Mouse (Mus musculus): ENCODE measurements around the gene Htr6. TPM values are rescaled to one million over a fixed set of nuclear protein-coding genes. Genes with fewer than 3 reads are reported as not detected.

The Htr6 gene
- polyA plus RNA-seq (2017; shearing (Covaris generic)), result not detected

DNA sequence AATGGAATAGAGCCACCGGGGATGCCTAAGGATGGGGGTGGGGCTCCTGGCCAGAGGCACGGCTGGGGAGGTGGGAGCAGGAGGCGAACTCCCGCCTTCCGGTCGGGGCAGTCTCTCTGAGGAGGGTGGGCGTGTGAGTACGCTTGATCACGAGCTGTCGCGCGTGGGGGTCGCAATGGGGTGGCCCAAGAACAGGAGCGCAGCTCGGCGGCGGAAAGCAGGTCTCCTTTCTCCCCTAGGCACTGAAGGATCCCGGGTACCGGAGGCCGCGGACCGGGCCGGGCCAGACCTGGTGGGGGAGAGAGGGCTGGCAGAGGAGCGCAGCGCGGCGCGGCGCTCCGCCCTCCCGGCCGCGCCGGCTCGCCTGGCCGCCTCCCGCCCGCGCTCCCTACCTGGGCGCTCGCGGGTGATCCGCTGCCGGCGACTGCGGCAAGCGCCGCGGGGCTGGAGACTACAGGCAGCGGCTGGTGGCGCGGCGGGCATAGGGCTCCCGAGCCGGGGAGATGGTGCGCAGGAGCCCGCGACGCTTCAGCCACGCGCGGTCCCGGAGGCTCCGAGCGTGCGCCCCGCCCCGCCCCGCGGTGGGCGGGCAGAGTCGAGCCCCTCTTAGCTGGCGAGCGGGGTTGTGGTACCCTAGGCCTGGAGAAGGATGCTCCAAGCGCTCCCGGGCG lies at the start of gene Htr6:
Gene Htr6, minus strand, starts transcription at position 530 of the 671 bp plus-strand sequence.

DNA sequence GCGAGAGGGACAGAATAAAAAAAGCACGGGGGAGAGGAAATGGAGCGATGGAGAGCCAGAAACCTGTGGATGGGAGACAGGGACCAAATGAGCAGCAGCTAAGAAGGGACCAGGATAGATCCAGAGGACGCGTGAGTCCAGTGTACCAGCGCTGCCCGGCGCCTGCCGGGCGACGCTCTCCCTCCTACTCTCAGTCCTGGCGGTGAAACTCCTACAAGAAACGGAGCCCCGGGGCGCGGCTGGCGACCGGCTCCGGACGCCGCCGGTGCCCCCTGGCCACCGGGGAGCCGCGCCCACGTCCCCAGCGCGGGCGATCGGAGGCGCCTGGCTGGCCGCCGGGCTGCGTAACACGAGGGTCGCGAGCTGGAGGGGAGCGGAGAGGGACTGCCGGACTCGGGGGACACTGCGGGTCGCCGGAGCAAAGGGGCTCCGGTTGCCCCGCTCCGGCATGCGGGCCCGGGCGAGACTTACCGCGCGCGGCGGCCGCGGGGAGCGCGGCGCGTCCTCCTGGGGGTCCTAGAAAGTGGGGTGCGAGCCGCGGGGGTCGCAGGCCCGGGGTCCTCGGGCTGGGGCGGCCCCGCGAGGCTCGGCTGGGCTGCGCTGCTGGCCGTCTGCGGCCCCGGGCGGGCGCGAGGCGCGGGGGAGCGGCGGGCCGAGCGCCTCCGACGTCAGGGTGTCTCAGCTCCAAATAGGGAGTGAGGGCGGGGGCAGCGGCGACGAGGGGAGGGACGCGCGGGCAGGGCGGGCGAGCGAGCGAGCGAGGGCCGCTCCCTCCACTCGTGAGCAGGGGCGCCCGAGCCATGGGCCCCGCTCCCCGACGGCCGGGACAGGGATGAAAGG lies 17.2 kb upstream of the Htr6 start, which contains the start of gene Nbl1:
Gene Nbl1, minus strand, starts transcription at position 638 of the 840 bp plus-strand sequence.

Other genes starting within 250 kb of the Htr6 start
- gene Pla2g5, start 212.1 kb downstream of the Htr6 start, polyA plus RNA-seq (2017; shearing (Covaris generic)), result not detected
- not detected for gene Gm13030, start 201.6 kb downstream of the Htr6 start, polyA plus RNA-seq (2017; shearing (Covaris generic))
- not detected for gene Pla2g2e, start 197.6 kb downstream of the Htr6 start, polyA plus RNA-seq (2017; shearing (Covaris generic))
- 0.52 TPM for gene Otud3, start 161.6 kb downstream of the Htr6 start, polyA plus RNA-seq (2017; shearing (Covaris generic))
- not detected for gene Rnf186, start 108.5 kb downstream of the Htr6 start, polyA plus RNA-seq (2017; shearing (Covaris generic))
- 41.8 TPM for gene Tmco4, start 102.7 kb downstream of the Htr6 start, polyA plus RNA-seq (2017; shearing (Covaris generic))
- 1.1 TPM for gene Nbl1, start 17.4 kb upstream of the Htr6 start, polyA plus RNA-seq (2017; shearing (Covaris generic))
- gene Minos1, start 55.5 kb upstream of the Htr6 start, polyA plus RNA-seq (2017; shearing (Covaris generic)), result 381 TPM
- gene Capzb, start 117.3 kb upstream of the Htr6 start, polyA plus RNA-seq (2017; shearing (Covaris generic)), result 781 TPM
- 13.7 TPM for gene Pqlc2, start 235.1 kb upstream of the Htr6 start, polyA plus RNA-seq (2017; shearing (Covaris generic))
- gene Akr7a5, start 235.2 kb upstream of the Htr6 start, polyA plus RNA-seq (2017; shearing (Covaris generic)), result 15.6 TPM